Comparison of ENCODE assay signal across 8 mouse cellular contexts in the genomic region with DNA sequence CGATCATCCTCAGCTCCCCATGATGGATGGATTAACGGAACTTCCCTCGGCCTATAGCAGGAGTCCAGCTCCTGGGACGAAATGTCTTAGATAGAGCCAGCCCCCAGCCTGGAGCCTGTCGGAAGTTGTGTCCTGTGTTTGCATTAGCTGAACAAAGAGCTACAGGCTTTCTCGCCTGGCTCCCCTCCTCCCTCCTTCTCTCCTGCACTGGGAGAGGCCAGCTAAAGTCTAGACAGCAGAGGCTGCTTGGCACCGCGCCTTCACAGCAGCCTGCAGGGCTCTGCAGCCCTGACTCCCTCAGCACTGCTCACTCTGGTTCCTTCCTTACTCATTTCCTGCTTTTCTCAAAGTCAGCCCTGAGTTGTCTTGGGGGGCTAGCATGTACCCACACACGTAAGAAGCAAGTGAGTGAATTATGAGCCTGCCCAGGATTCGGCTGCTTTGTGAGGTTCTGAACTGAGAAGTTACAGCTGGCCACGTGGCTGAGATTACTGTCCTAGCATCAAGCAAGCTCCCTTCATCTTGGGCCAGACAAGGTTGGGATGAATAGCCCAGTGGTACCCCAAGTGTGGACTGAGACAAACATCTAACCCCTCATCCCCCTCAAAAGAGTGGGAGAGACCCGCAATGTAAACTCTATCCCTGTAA. TPM values are rescaled to one million over a fixed set of nuclear protein-coding genes. Genes with fewer than 3 reads are reported as not detected.
DNase-seq lines count a peak whose midpoint lies in the region; ATAC-seq and TF ChIP-seq lines count a peak whose summit lies in the region.

No protein-coding gene starts in this region.

- no peak for TF ChIP-seq CTCF in forebrain, postnatal 0 days (IDR thresholded peaks at IDR 0.05; ENCODE audit: low read depth)

- H3K4me1 ChIP-seq in forebrain, postnatal 0 days (ENCODE audit: insufficient read depth): peaks cover 10% of the 10 kb centered on the region
- peaks cover 49% of the 10 kb centered on the region for H3K4me1 ChIP-seq in hindbrain, embryonic 12.5 days
- H3K4me1 ChIP-seq in limb, embryonic 12.5 days (replicated peaks): peaks cover 70% of the 10 kb centered on the region
- H3K4me1 ChIP-seq in midbrain, embryonic 14.5 days (ENCODE audit: control insufficient read depth, insufficient read depth, low read length): peaks cover 18% of the 10 kb centered on the region

- peak overlapping the region; percentile 13; the same call in 1 of the 2 replicates for H3K4me2 ChIP-seq in forebrain, postnatal 0 days (ENCODE audit: low read depth)
- peak overlapping the region; percentile 25 for H3K4me2 ChIP-seq in hindbrain, embryonic 12.5 days (replicated peaks)
- peak overlapping the region; percentile 23 for H3K4me2 ChIP-seq in limb, embryonic 12.5 days
- peak overlapping the region; percentile 45 for H3K4me2 ChIP-seq in midbrain, embryonic 14.5 days (ENCODE audit: low read length)

- no peak overlapping the region for H3K4me3 ChIP-seq in forebrain, postnatal 0 days (ENCODE audit: low read depth, low read length)
- no peak overlapping the region for H3K4me3 ChIP-seq in hindbrain, embryonic 12.5 days
- H3K4me3 ChIP-seq in limb, embryonic 12.5 days (replicated peaks): no peak overlapping the region
- no peak overlapping the region for H3K4me3 ChIP-seq in midbrain, embryonic 14.5 days (replicated peaks; ENCODE audit: low read depth, low read length)

- H3K27ac ChIP-seq in forebrain, postnatal 0 days (ENCODE audit: low read depth, low read length): peak overlapping the region; percentile 54
- H3K27ac ChIP-seq in hindbrain, embryonic 12.5 days: peak overlapping the region; percentile 87
- H3K27ac ChIP-seq in limb, embryonic 12.5 days: peak overlapping the region; percentile 91
- H3K27ac ChIP-seq in midbrain, embryonic 14.5 days (replicated peaks; ENCODE audit: low read depth, low read length): peak overlapping the region; percentile 69

- peak; percentile 79 for DNase-seq in ES-CJ7 (ENCODE audit: low read depth, low spot score)
- DNase-seq in adrenal gland, postnatal 14 days: peak; percentile 84
- DNase-seq in forebrain, postnatal 0 days: peak; percentile 78
- DNase-seq in midbrain, embryonic 14.5 days: peak; percentile 86
- peak; percentile 83 to 84 for DNase-seq in urinary bladder, postnatal 4 days (ENCODE audit: low spot score in 2 of 2)
- no peak for DNase-seq in cerebellum, adult 11-12 months

- WGBS in forebrain, postnatal 0 days: 17% methylated on average over 12 of the region's 12 CpGs
- WGBS in hindbrain, embryonic 12.5 days: 27% methylated on average over 12 of the region's 12 CpGs
- 20% methylated on average over 12 of the region's 12 CpGs for whole genome bisulfite sequencing in limb, embryonic 12.5 days
- whole genome bisulfite sequencing in midbrain, embryonic 14.5 days: 14% methylated on average over 12 of the region's 12 CpGs

- no peaks in the 10 kb centered on the region for H3K27me3 ChIP-seq in forebrain, postnatal 0 days (ENCODE audit: insufficient read depth, low read length)
- H3K27me3 ChIP-seq in hindbrain, embryonic 12.5 days: no peaks in the 10 kb centered on the region
- H3K27me3 ChIP-seq in limb, embryonic 12.5 days: no peaks in the 10 kb centered on the region
- no peaks in the 10 kb centered on the region for H3K27me3 ChIP-seq in midbrain, embryonic 14.5 days (ENCODE audit: control insufficient read depth, insufficient read depth, low read length)

- no peak overlapping the region for H3K9ac ChIP-seq in forebrain, postnatal 0 days
- no peak overlapping the region for H3K9ac ChIP-seq in hindbrain, embryonic 12.5 days
- H3K9ac ChIP-seq in limb, embryonic 12.5 days (replicated peaks): peak overlapping the region; percentile 12; the same call in 1 of the 2 replicates
- no peak overlapping the region for H3K9ac ChIP-seq in midbrain, embryonic 14.5 days (replicated peaks; ENCODE audit: low read length)

- no peaks in the 10 kb centered on the region for H3K36me3 ChIP-seq in forebrain, postnatal 0 days (ENCODE audit: insufficient read depth)
- H3K36me3 ChIP-seq in hindbrain, embryonic 12.5 days: peaks cover 3% of the 10 kb centered on the region; the same call in 1 of the 2 replicates
- peaks cover 70% of the 10 kb centered on the region for H3K36me3 ChIP-seq in limb, embryonic 12.5 days
- H3K36me3 ChIP-seq in midbrain, embryonic 14.5 days (ENCODE audit: control insufficient read depth, insufficient read depth, low read length): no peaks in the 10 kb centered on the region

- H3K9me3 ChIP-seq in forebrain, postnatal 0 days (ENCODE audit: low read length): no peaks in the 10 kb centered on the region
- no peaks in the 10 kb centered on the region for H3K9me3 ChIP-seq in hindbrain, embryonic 12.5 days (replicated peaks)
- H3K9me3 ChIP-seq in limb, embryonic 12.5 days: no peaks in the 10 kb centered on the region
- H3K9me3 ChIP-seq in midbrain, embryonic 14.5 days (ENCODE audit: control insufficient read depth, low read length): no peaks in the 10 kb centered on the region

- ATAC-seq in forebrain, postnatal 0 days: peak; percentile 93
- ATAC-seq in hindbrain, embryonic 12.5 days (ENCODE audit: low FRiP score): peak; percentile 92
- peak; percentile 91 for ATAC-seq in limb, embryonic 12.5 days (ENCODE audit: insufficient number of reproducible peaks, insufficient read depth, low FRiP score, low TSS enrichment, low read depth)
- peak; percentile 85 for ATAC-seq in midbrain, embryonic 14.5 days (ENCODE audit: low FRiP score, low TSS enrichment)

RNA-seq across cellular contexts. Expression of gene Fstl1, which starts 11.8 kb away (rescaled TPM):
- 120 and 144 TPM in 2 replicates for total RNA-seq in adrenal gland, postnatal 14 days (2021)
- total RNA-seq in forebrain, postnatal 0 days (2014; rRNA removed): 62.6 and 78.3 TPM in 2 replicates
- polyA plus RNA-seq in forebrain, postnatal 0 days (2015; fragmentation: Nextera tagmentation; extraction: Ambion mirVana): 67.2 and 67.5 TPM in 2 replicates
- 328 and 345 TPM in 2 replicates for polyA plus RNA-seq in hindbrain, embryonic 12.5 days (2016; fragmentation: Nextera tagmentation; extraction: Ambion mirVana)
- polyA plus RNA-seq in limb, embryonic 12.5 days (2016; fragmentation: Nextera tagmentation; extraction: Ambion mirVana): 385 and 432 TPM in 2 replicates
- polyA plus RNA-seq in midbrain, embryonic 14.5 days (2014; fragmentation: Nextera tagmentation; extraction: Ambion mirVana): 52.6 and 105 TPM in 2 replicates
